In genomic region chr9:25592355-25592955, GRCm38 (mm10) we compare ENCODE assay signal across 8 mouse cellular contexts.
A peak's percentile ranks its signal among the peaks of the same experiment; 100 is the strongest.
DNase-seq lines count a peak whose midpoint lies in the region.

No protein-coding gene starts in this region.

- DNase-seq in adrenal gland, postnatal 14 days: peak; percentile 48
- DNase-seq in adrenal gland, adult 2 months: no peak
- peak; percentile 10 for DNase-seq in 416B (ENCODE audit: low read depth)
- peak; percentile 37 for DNase-seq in heart, postnatal 25 days (ENCODE audit: low spot score)
- DNase-seq in kidney, postnatal 4 days: peak; percentile 52 to 59
- no peak for DNase-seq in thymus, postnatal 4 days
- no peak for DNase-seq in retina, embryonic 14.5 days (ENCODE audit: low spot score)
- no peak for DNase-seq in right cerebral cortex, adult 18-20 months

- intact Hi-C loops in heart, postnatal 25 days (cut with DNase I): loop anchor here (1.0 to 5.0 kb wide), 3 partner anchors 110 to 425 kb away; partner anchors contain the start of gene Eepd1

Comparison
In these comparisons a context has a peak if more than half of its experiments do, and no peak if none do; other contexts are left out.
1. DNase-seq: peak in adrenal gland, postnatal 14 days (single experiment), 416B (single experiment), heart, postnatal 25 days (single experiment) and kidney, postnatal 4 days (2 of 2); none in adrenal gland, adult 2 months (single experiment), thymus, postnatal 4 days (single experiment), retina, embryonic 14.5 days (single experiment) and right cerebral cortex, adult 18-20 months (single experiment).